Mouse (Mus musculus): Measurements from ENCODE around the gene Mutyh. TPM values are rescaled to one million over a fixed set of nuclear protein-coding genes. Genes with fewer than 3 reads are reported as not detected.
A peak's percentile ranks its signal among the peaks of the same experiment; 100 is the strongest.

The Mutyh gene
- polyA plus RNA-seq, 1 experiment from 2014 or later, result 16.6 TPM

GRCm38 (mm10) chr4:116782171-116782570 lies 25.4 kb upstream of the Mutyh start:
- Histone ChIP-seq H3K36me3 (ENCODE audit: control insufficient read depth, insufficient read depth, low read length) (no peaks in the 10 kb centered on the region), H3K27me3 (ENCODE audit: control insufficient read depth, insufficient read depth, low read length) (no peaks in the 10 kb centered on the region), H3K4me3 (ENCODE audit: low read depth, low read length) (no peak overlapping the region), H3K4me1 (replicated peaks; ENCODE audit: control insufficient read depth, insufficient read depth, low read length) (no peaks in the 10 kb centered on the region; the same call in 1 of the 2 replicates), H3K9ac (ENCODE audit: low read depth, low read length) (peak overlapping the region; percentile 40; the same call in 1 of the 2 replicates), H3K9me3 (ENCODE audit: control insufficient read depth, low read length) (no peaks in the 10 kb centered on the region), H3K27ac (ENCODE audit: low read depth, low read length) (no peak overlapping the region), H3K4me2 (replicated peaks; ENCODE audit: low read depth, low read length) (no peak overlapping the region)
- DNase-seq (ENCODE audit: low spot score) (peak; percentile 48), ATAC-seq (ENCODE audit: low FRiP score) (no peak)
- 4% methylated on average over 8 of the region's 8 CpGs for WGBS

DNA sequence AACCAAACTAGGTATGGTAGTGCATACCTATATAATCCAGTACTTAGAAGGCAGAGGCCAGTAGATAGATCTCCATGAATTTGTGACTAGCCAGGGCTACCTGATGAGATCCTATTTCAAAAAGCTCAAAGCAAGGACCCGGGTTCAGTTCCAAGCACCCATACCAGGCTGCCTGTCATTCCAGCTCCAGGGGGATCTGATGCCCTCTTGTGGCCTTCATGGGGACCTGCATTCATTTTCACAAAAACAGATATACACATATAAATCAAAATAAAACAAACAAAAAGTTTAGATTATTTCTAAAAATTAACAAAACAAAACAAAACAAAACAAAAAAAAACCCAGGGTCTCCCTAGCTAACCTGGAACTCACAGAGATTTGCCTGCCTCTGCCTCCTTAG lies 20.9 kb upstream of the Mutyh start:
- Histone ChIP-seq H3K4me1 (replicated peaks; ENCODE audit: control insufficient read depth, insufficient read depth, low read length) (no peaks in the 10 kb centered on the region; the same call in 1 of the 2 replicates), H3K27ac (ENCODE audit: low read depth, low read length) (no peak overlapping the region), H3K4me3 (ENCODE audit: low read depth, low read length) (no peak overlapping the region), H3K4me2 (replicated peaks; ENCODE audit: low read depth, low read length) (no peak overlapping the region), H3K9me3 (ENCODE audit: control insufficient read depth, low read length) (no peaks in the 10 kb centered on the region), H3K36me3 (ENCODE audit: control insufficient read depth, insufficient read depth, low read length) (no peaks in the 10 kb centered on the region), H3K9ac (ENCODE audit: low read depth, low read length) (no peak overlapping the region), H3K27me3 (ENCODE audit: control insufficient read depth, insufficient read depth, low read length) (no peaks in the 10 kb centered on the region)
- 100% methylated on average over 1 of the region's 1 CpGs for WGBS
- DNase-seq (ENCODE audit: low spot score) (no peak), ATAC-seq (ENCODE audit: low FRiP score) (no peak)

DNA sequence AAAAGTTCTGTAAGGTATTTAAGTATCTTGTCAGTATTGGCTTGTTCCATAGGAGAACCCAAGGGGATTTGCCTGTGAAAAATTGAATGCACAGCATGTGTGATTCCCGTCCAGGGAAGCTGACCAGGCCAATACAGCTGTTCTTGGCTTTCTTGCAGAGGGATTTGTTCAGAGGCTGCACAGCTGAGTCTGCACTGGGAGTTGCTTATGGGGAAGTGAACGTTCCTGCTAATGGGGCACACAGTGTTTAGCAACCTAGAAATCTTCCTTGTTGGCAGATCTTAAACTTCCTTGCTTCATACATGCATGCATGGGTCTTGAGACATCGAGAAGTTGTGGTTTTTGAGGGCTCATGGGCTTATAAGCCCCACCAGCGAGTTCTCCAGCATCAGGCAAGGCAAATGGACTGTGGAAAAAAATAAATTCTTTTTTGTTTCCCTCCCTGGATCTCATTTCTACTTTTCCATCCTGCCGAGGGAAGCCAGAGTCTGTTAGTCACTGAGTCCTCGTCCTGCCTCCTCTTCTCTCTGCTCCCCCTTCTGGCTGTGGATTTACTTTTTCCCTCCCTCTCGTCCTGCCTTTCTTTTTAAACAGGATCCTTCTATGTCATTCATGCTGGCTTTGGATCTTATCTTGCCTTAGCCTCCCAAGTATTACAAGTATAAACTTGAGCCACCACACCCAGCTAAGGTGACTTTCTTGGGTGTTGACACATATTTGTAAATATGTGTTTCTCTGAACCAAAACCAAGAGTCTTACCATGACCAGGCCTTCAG lies 19.4 kb upstream of the Mutyh start:
- Histone ChIP-seq H3K36me3 (ENCODE audit: control insufficient read depth, insufficient read depth, low read length) (no peaks in the 10 kb centered on the region), H3K4me2 (replicated peaks; ENCODE audit: low read depth, low read length) (no peak overlapping the region), H3K4me1 (replicated peaks; ENCODE audit: control insufficient read depth, insufficient read depth, low read length) (no peaks in the 10 kb centered on the region), H3K9ac (ENCODE audit: low read depth, low read length) (no peak overlapping the region), H3K27me3 (ENCODE audit: control insufficient read depth, insufficient read depth, low read length) (no peaks in the 10 kb centered on the region), H3K27ac (ENCODE audit: low read depth, low read length) (no peak overlapping the region), H3K9me3 (ENCODE audit: control insufficient read depth, low read length) (no peaks in the 10 kb centered on the region), H3K4me3 (ENCODE audit: low read depth, low read length) (no peak overlapping the region)
- no peak for DNase-seq (ENCODE audit: low spot score)
- ATAC-seq (ENCODE audit: low FRiP score), result no peak
- 44% methylated on average over 7 of the region's 7 CpGs for WGBS

DNA sequence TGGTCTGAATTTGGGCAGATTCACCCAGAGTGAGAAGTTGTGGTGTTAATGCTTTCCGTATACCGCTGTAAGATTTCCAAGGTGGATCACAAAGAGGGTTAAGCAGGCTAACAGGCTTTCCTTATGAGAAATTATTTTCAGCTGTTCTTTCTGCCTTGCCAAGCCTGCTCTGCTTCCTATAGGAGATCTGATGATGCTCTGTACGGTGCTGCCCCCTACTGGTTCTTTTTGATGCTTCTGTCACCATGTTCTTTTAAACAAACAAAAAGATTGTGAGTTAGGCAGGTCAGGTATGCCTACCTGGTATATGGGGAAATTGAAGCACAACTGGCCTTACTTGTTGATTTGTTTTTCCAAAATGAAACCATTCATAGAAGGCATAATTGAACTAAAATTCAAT lies 18.6 kb upstream of the Mutyh start:
- Histone ChIP-seq H3K36me3 (ENCODE audit: control insufficient read depth, insufficient read depth, low read length) (no peaks in the 10 kb centered on the region), H3K27me3 (ENCODE audit: control insufficient read depth, insufficient read depth, low read length) (no peaks in the 10 kb centered on the region), H3K27ac (ENCODE audit: low read depth, low read length) (no peak overlapping the region), H3K4me2 (replicated peaks; ENCODE audit: low read depth, low read length) (no peak overlapping the region), H3K4me3 (ENCODE audit: low read depth, low read length) (no peak overlapping the region), H3K9ac (ENCODE audit: low read depth, low read length) (no peak overlapping the region), H3K4me1 (replicated peaks; ENCODE audit: control insufficient read depth, insufficient read depth, low read length) (no peaks in the 10 kb centered on the region), H3K9me3 (ENCODE audit: control insufficient read depth, low read length) (no peaks in the 10 kb centered on the region)
- DNase-seq (ENCODE audit: low spot score) (peak; percentile 90), ATAC-seq (ENCODE audit: low FRiP score) (no peak)
- 6% methylated on average over 3 of the region's 3 CpGs for WGBS

DNA sequence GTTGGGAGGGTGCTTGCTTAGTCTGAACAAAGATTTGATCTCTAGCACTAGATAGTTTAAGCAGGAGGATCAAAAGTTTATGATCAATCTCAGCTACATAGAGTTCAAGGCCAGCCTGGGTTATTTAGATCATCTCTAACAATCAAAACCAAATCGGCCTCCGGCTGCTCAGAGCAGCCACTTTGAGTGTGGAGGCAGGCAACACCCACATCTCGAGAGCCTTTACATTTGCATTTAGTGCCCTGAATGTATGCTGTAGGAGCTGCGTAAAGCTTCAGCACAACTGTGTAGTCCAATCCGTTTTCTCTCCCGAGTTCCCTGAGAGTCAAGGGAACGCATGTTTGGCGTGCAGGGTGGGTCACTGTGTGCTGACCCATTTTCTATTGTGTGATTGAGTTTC lies 15.1 kb upstream of the Mutyh start:
- 89% methylated on average over 8 of the region's 8 CpGs for WGBS
- no peak for ATAC-seq (ENCODE audit: low FRiP score)
- Histone ChIP-seq H3K27ac (ENCODE audit: low read depth, low read length) (no peak overlapping the region), H3K36me3 (ENCODE audit: control insufficient read depth, insufficient read depth, low read length) (no peaks in the 10 kb centered on the region), H3K9ac (ENCODE audit: low read depth, low read length) (no peak overlapping the region), H3K4me2 (replicated peaks; ENCODE audit: low read depth, low read length) (no peak overlapping the region), H3K27me3 (ENCODE audit: control insufficient read depth, insufficient read depth, low read length) (no peaks in the 10 kb centered on the region), H3K4me1 (replicated peaks; ENCODE audit: control insufficient read depth, insufficient read depth, low read length) (no peaks in the 10 kb centered on the region), H3K4me3 (ENCODE audit: low read depth, low read length) (no peak overlapping the region), H3K9me3 (ENCODE audit: control insufficient read depth, low read length) (no peaks in the 10 kb centered on the region)
- no peak for DNase-seq (ENCODE audit: low spot score)

DNA sequence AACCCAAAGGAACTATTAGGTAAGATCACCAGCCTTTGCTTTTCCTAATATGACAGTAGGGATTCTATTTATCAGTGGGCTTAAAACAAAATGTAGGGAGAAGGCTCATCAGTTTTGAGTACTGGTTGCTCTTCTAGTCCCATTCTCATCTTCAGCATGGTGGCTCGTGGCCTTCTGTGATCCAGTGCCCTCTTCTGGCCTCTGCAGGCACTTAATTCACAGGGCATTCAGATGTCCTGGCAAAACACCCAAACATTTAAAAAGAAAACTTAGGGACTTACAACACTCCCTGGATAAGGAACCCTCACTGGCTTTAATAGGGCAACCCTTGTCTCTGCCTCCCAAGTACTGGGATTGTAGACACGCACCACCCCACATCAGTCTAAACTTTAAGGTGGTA lies 13.2 kb upstream of the Mutyh start:
- H3K27ac ChIP-seq (ENCODE audit: low read depth, low read length), result no peak overlapping the region
- H3K4me3 ChIP-seq (ENCODE audit: low read depth, low read length), result no peak overlapping the region
- DNase-seq (ENCODE audit: low spot score), result no peak
- 83% methylated on average over 2 of the region's 2 CpGs for WGBS
- H3K27me3 ChIP-seq (ENCODE audit: control insufficient read depth, insufficient read depth, low read length), result no peaks in the 10 kb centered on the region
- no peaks in the 10 kb centered on the region for H3K36me3 ChIP-seq (ENCODE audit: control insufficient read depth, insufficient read depth, low read length)
- no peaks in the 10 kb centered on the region for H3K9me3 ChIP-seq (ENCODE audit: control insufficient read depth, low read length)
- no peak overlapping the region for H3K9ac ChIP-seq (ENCODE audit: low read depth, low read length)
- no peak for ATAC-seq (ENCODE audit: low FRiP score)
- no peak overlapping the region for H3K4me2 ChIP-seq (replicated peaks; ENCODE audit: low read depth, low read length)
- no peaks in the 10 kb centered on the region for H3K4me1 ChIP-seq (replicated peaks; ENCODE audit: control insufficient read depth, insufficient read depth, low read length)

DNA sequence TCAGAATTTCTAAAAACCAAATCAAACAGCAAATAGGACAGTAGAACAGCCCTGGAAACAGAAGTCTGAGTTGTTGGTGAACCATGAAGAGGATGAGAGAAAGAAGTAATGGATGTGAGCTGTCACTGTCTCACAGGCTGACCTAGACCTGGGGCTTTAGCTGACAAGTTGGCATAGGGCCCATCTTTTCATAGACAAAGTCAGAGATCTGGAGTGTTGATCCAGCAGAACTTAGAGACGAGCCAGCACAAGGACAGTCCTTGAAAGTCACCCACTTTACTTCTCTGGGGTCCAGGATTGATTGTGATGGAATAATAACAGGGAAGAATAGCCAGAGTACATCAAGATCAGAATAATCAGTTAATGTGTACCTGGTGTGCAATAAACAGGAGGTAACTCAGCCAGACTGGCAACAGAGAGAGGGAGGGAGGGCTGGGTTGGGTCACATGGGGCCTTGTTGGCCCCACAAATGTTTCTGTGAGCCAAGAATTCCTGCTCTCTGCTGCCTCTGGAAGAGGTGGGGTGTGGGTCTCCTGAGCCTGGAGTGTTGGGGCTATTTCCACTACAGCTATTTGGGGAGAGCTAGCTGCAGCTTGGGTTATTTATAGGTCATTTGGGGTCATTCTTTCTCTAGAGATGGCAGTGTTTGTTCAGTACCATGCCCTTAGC lies 10.9 kb upstream of the Mutyh start:
- ATAC-seq (ENCODE audit: low FRiP score) (no peak), DNase-seq (ENCODE audit: low spot score) (no peak)
- Histone ChIP-seq H3K9ac (ENCODE audit: low read depth, low read length) (no peak overlapping the region), H3K27ac (ENCODE audit: low read depth, low read length) (no peak overlapping the region), H3K36me3 (ENCODE audit: control insufficient read depth, insufficient read depth, low read length) (no peaks in the 10 kb centered on the region), H3K4me1 (replicated peaks; ENCODE audit: control insufficient read depth, insufficient read depth, low read length) (no peaks in the 10 kb centered on the region), H3K4me2 (replicated peaks; ENCODE audit: low read depth, low read length) (no peak overlapping the region), H3K27me3 (ENCODE audit: control insufficient read depth, insufficient read depth, low read length) (no peaks in the 10 kb centered on the region), H3K4me3 (ENCODE audit: low read depth, low read length) (no peak overlapping the region), H3K9me3 (ENCODE audit: control insufficient read depth, low read length) (no peaks in the 10 kb centered on the region)
- 73% methylated on average over 1 of the region's 1 CpGs for WGBS

- peak; percentile 51 for DNase-seq (ENCODE audit: low spot score)
- no peak for ATAC-seq (ENCODE audit: low FRiP score)
- Histone ChIP-seq H3K36me3 (ENCODE audit: control insufficient read depth, insufficient read depth, low read length) (0 out of 2 replicates have a peak, but pooled peaks cover 4% of the 10 kb centered on the region), H3K4me1 (replicated peaks; ENCODE audit: control insufficient read depth, insufficient read depth, low read length) (no peaks in the 10 kb centered on the region), H3K4me2 (replicated peaks; ENCODE audit: low read depth, low read length) (no peak overlapping the region), H3K9ac (ENCODE audit: low read depth, low read length) (no peak overlapping the region), H3K27me3 (ENCODE audit: control insufficient read depth, insufficient read depth, low read length) (no peaks in the 10 kb centered on the region), H3K4me3 (ENCODE audit: low read depth, low read length) (no peak overlapping the region), H3K27ac (ENCODE audit: low read depth, low read length) (no peak overlapping the region), H3K9me3 (ENCODE audit: control insufficient read depth, low read length) (no peaks in the 10 kb centered on the region)
- 43% methylated on average over 5 of the region's 5 CpGs for WGBS
Observed at GRCm38 (mm10) chr4:116799901-116800300, 7.6 kb upstream of the Mutyh start.

DNA sequence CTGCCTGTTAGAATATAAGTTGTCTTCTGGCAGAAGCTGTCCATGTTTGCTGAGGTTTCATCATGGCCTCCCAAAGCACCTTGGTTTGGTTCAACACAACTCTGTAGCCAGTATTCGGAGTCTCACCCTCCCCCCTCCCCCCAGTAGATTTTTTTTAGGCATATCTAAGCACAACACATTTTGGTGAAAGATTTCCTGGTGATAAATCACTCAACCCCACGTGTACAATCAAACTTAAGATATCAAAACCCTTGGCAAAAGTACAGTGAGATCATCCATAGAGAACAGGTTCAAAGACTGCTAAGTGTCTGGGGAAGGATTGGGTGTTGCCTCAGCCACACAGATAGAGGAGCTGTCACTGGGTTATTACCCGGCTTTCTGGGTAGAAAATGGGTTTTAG lies 3.5 kb downstream of the Mutyh start:
- no peaks in the 10 kb centered on the region for H3K27me3 ChIP-seq (ENCODE audit: control insufficient read depth, insufficient read depth, low read length)
- 78% methylated on average over 3 of the region's 3 CpGs for WGBS
- ATAC-seq (ENCODE audit: low FRiP score) (no peak), DNase-seq (ENCODE audit: low spot score) (no peak)
- no peak overlapping the region for H3K4me3 ChIP-seq (ENCODE audit: low read depth, low read length)
- H3K4me1 ChIP-seq (replicated peaks; ENCODE audit: control insufficient read depth, insufficient read depth, low read length), result no peaks in the 10 kb centered on the region; the same call in 1 of the 2 replicates
- no peaks in the 10 kb centered on the region for H3K9me3 ChIP-seq (ENCODE audit: control insufficient read depth, low read length)
- H3K27ac ChIP-seq (ENCODE audit: low read depth, low read length), result no peak overlapping the region
- no peak overlapping the region for H3K4me2 ChIP-seq (replicated peaks; ENCODE audit: low read depth, low read length)
- H3K9ac ChIP-seq (ENCODE audit: low read depth, low read length), result no peak overlapping the region
- no peaks in the 10 kb centered on the region for H3K36me3 ChIP-seq (ENCODE audit: control insufficient read depth, insufficient read depth, low read length)

Data from hindbrain, embryonic 11.5 days (tissue).